In the genomic region with DNA sequence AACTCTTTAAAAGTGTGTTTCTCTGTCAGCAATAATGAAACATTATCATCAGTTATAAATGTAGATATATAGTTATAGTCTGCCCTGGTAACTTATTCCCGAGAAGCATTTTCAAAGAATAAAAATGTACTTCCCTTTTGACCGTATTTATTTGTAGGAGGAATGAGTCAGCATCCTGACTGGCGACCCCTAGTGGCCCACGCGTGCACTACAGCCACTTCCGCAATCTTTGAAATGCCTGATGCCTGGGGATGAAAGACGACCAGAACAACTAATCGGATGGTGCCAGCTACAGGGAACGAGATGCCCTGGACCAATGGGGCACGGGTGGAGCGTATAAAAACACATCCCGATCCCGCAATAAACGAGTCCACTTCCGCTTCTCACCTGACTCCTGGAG, we compare ENCODE assay signal across 7 mouse cellular contexts.
DNase-seq lines count a peak whose midpoint lies in the region; TF ChIP-seq lines count a peak whose summit lies in the region.

No protein-coding gene starts in this region.

- H3K27me3 ChIP-seq in splenic B cell, adult 2 months (ENCODE audit: control insufficient read depth, insufficient read depth, low read length, poor library complexity, severe bottlenecking) = no peaks in the 10 kb centered on the region

- H3K4me1 ChIP-seq in cortical plate, adult 2 months (ENCODE audit: control insufficient read depth, insufficient read depth, low read length) = no peaks in the 10 kb centered on the region

- TF ChIP-seq POLR2A in cortical plate, adult 2 months (IDR thresholded peaks at IDR 0.05; ENCODE audit: extremely low read depth, insufficient read depth, low read length) = no peak

- H3K27ac ChIP-seq in cortical plate, adult 2 months (ENCODE audit: insufficient read depth, low read length) = no peak overlapping the region

- no peak overlapping the region for H3K4me3 ChIP-seq in cortical plate, adult 2 months (ENCODE audit: insufficient read depth, low read length)

- TF ChIP-seq CTCF in cortical plate, adult 2 months (IDR thresholded peaks at IDR 0.05; ENCODE audit: extremely low read depth, insufficient read depth, low read length) = peak; percentile 55

- peak; percentile 28 for DNase-seq in ovary, postnatal 10 days (ENCODE audit: low spot score)
- no peak for DNase-seq in ovary, adult 18-20 months (ENCODE audit: low spot score)
- peak; percentile 69 to 93 for DNase-seq in adrenal gland, adult (ENCODE audit: inconsistent age in 2 of 2, low spot score in 1 of 2)
- DNase-seq in heart, postnatal 4 days = peak; percentile 80
- DNase-seq in lung, postnatal 14 days = peak; percentile 82
- DNase-seq in splenic B cell, adult 2 months (ENCODE audit: low read depth, low spot score) = peak; percentile 80

- no peaks in the 10 kb centered on the region for H3K36me3 ChIP-seq in splenic B cell, adult 2 months (ENCODE audit: control insufficient read depth, insufficient read depth, low read length, poor library complexity, severe bottlenecking)
